In genomic region chr1:42787240-42787639, GRCm38 (mm10) we compare ENCODE assay signal across 28 mouse cellular contexts.
A peak's percentile ranks its signal among the peaks of the same experiment; 100 is the strongest.
DNase-seq lines count a peak whose midpoint lies in the region; ATAC-seq and TF ChIP-seq lines count a peak whose summit lies in the region.
"Had no signal": no experiment of that assay in that cellular context is flagged by ENCODE, and none has a peak within 500 bp of the region (broad histone marks: within the 10 kb centered on the region; RNA-seq: fewer than 3 reads in every experiment).

No protein-coding gene starts in this region.

- H3K9me3 ChIP-seq in hindbrain, embryonic 10.5 days, result no peaks in the 10 kb centered on the region
- no peaks in the 10 kb centered on the region for H3K9me3 ChIP-seq in hindbrain, embryonic 12.5 days (replicated peaks)
- no peaks in the 10 kb centered on the region for H3K9me3 ChIP-seq in lung, embryonic 15.5 days
- H3K9me3 ChIP-seq in lung, postnatal 0 days (ENCODE audit: low read length), result no peaks in the 10 kb centered on the region
- H3K9me3 ChIP-seq: embryonic facial prominence, embryonic 12.5 days; embryonic facial prominence, embryonic 15.5 days; heart, embryonic 15.5 days; hindbrain, embryonic 13.5 days had no signal

- TF ChIP-seq EP300 in lung, postnatal 0 days (IDR thresholded peaks at IDR 0.05), result no peak

- no peaks in the 10 kb centered on the region for H3K36me3 ChIP-seq in hindbrain, embryonic 10.5 days
- H3K36me3 ChIP-seq in hindbrain, embryonic 12.5 days, result no peaks in the 10 kb centered on the region
- no peaks in the 10 kb centered on the region for H3K36me3 ChIP-seq in lung, embryonic 15.5 days
- H3K36me3 ChIP-seq in lung, postnatal 0 days (ENCODE audit: insufficient read depth, low read length), result no peaks in the 10 kb centered on the region
- H3K36me3 ChIP-seq: embryonic facial prominence, embryonic 12.5 days; embryonic facial prominence, embryonic 15.5 days; heart, embryonic 12.5 days; heart, embryonic 15.5 days; hindbrain, embryonic 13.5 days had no signal

- no peak for TF ChIP-seq CTCF in lung, postnatal 0 days (IDR thresholded peaks at IDR 0.05)

- no peak overlapping the region for H3K9ac ChIP-seq in hindbrain, embryonic 12.5 days
- H3K9ac ChIP-seq in lung, embryonic 15.5 days, result no peak overlapping the region
- H3K9ac ChIP-seq in lung, postnatal 0 days (replicated peaks; ENCODE audit: low read depth), result no peak overlapping the region
- H3K9ac ChIP-seq: embryonic facial prominence, embryonic 12.5 days; embryonic facial prominence, embryonic 15.5 days; forebrain, postnatal 0 days; heart, embryonic 12.5 days; heart, embryonic 15.5 days; hindbrain, embryonic 13.5 days had no signal

- DNase-seq in hindbrain, embryonic 10.5 days (ENCODE audit: low spot score), result no peak
- no peak for DNase-seq in lung, postnatal 36 days
- DNase-seq in 3134 (ENCODE audit: extremely low read depth, insufficient read length, low spot score), result peak; percentile 11
- peak; percentile 45 for DNase-seq in lung, postnatal 0 days (ENCODE audit: low spot score)
- DNase-seq in layer of hippocampus, adult 9-10 months (ENCODE audit: low spot score), result no peak
- DNase-seq in kidney, adult 8-10 months, result no peak
- DNase-seq: adrenal gland, adult 8-10 months; adrenal gland, postnatal 25 days; cerebellum, adult 11-12 months; cerebellum, adult 8-10 months; cerebellum, postnatal 14 days; forebrain, postnatal 0 days; gastrocnemius, adult 2 months; gastrocnemius, postnatal 14 days; heart, adult 11 months; heart, postnatal 10 days; heart, postnatal 4 days had no signal

- no peak for ATAC-seq in hindbrain, embryonic 12.5 days (ENCODE audit: low FRiP score)
- ATAC-seq in lung, embryonic 15.5 days (ENCODE audit: borderline replicate concordance, extremely low read depth, low FRiP score, low TSS enrichment), result peak; percentile 65; the same call in 1 of the 2 replicates
- peak; percentile 82 for ATAC-seq in lung, postnatal 0 days
- ATAC-seq: activated CD4-positive, CD25-positive, alpha-beta regulatory T cell, adult 4 months; CD4-positive, CD25-positive, alpha-beta regulatory T cell, adult 4 months; forebrain, embryonic 14.5 days; forebrain, postnatal 0 days; hindbrain, embryonic 16.5 days had no signal

- 73% methylated on average over 7 of the region's 7 CpGs for WGBS in hindbrain, embryonic 10.5 days
- WGBS in hindbrain, embryonic 12.5 days, result 74% methylated on average over 7 of the region's 7 CpGs
- 34% methylated on average over 7 of the region's 7 CpGs for WGBS in lung, embryonic 15.5 days
- WGBS in lung, postnatal 0 days, result 34% methylated on average over 7 of the region's 7 CpGs

- H3K4me1 ChIP-seq in hindbrain, embryonic 10.5 days (replicated peaks), result peaks cover 13% of the 10 kb centered on the region
- peaks cover 7% of the 10 kb centered on the region for H3K4me1 ChIP-seq in hindbrain, embryonic 12.5 days
- no peaks in the 10 kb centered on the region for H3K4me1 ChIP-seq in lung, embryonic 15.5 days
- H3K4me1 ChIP-seq in lung, postnatal 0 days (ENCODE audit: insufficient read depth, low read depth, low read length), result no peaks in the 10 kb centered on the region
- H3K4me1 ChIP-seq: embryonic facial prominence, embryonic 12.5 days; embryonic facial prominence, embryonic 15.5 days; heart, embryonic 12.5 days; heart, embryonic 15.5 days had no signal

- no peaks in the 10 kb centered on the region for H3K27me3 ChIP-seq in hindbrain, embryonic 10.5 days (ENCODE audit: insufficient read depth, poor library complexity, severe bottlenecking)
- no peaks in the 10 kb centered on the region for H3K27me3 ChIP-seq in hindbrain, embryonic 12.5 days
- no peaks in the 10 kb centered on the region for H3K27me3 ChIP-seq in lung, embryonic 15.5 days
- H3K27me3 ChIP-seq in lung, postnatal 0 days (replicated peaks; ENCODE audit: insufficient read depth, low read length), result no peaks in the 10 kb centered on the region
- H3K27me3 ChIP-seq: embryonic facial prominence, embryonic 12.5 days; embryonic facial prominence, embryonic 15.5 days; heart, embryonic 12.5 days; heart, embryonic 15.5 days; hindbrain, embryonic 13.5 days had no signal

- no peak overlapping the region for H3K4me2 ChIP-seq in hindbrain, embryonic 12.5 days (replicated peaks)
- no peak overlapping the region for H3K4me2 ChIP-seq in lung, embryonic 15.5 days
- no peak overlapping the region for H3K4me2 ChIP-seq in lung, postnatal 0 days (replicated peaks; ENCODE audit: low read depth, low read length)
- H3K4me2 ChIP-seq: embryonic facial prominence, embryonic 12.5 days; embryonic facial prominence, embryonic 15.5 days; heart, embryonic 12.5 days; heart, embryonic 15.5 days; hindbrain, embryonic 13.5 days had no signal

- H3K27ac ChIP-seq in hindbrain, embryonic 10.5 days, result 0 out of 2 replicates have a peak overlapping the region, but pooled peaks have one; percentile 12
- no peak overlapping the region for H3K27ac ChIP-seq in hindbrain, embryonic 12.5 days
- no peak overlapping the region for H3K27ac ChIP-seq in lung, embryonic 15.5 days
- H3K27ac ChIP-seq in lung, postnatal 0 days (ENCODE audit: low read length), result no peak overlapping the region
- H3K27ac ChIP-seq: embryonic facial prominence, embryonic 12.5 days; embryonic facial prominence, embryonic 15.5 days; gastrocnemius, adult 2 months; heart, embryonic 15.5 days; hindbrain, embryonic 13.5 days had no signal

- no peak overlapping the region for H3K4me3 ChIP-seq in hindbrain, embryonic 10.5 days
- H3K4me3 ChIP-seq in hindbrain, embryonic 12.5 days, result no peak overlapping the region
- H3K4me3 ChIP-seq in lung, embryonic 15.5 days, result no peak overlapping the region
- no peak overlapping the region for H3K4me3 ChIP-seq in lung, postnatal 0 days (ENCODE audit: low read depth, low read length)
- H3K4me3 ChIP-seq: embryonic facial prominence, embryonic 12.5 days; embryonic facial prominence, embryonic 15.5 days; gastrocnemius, adult 2 months; heart, embryonic 12.5 days; heart, embryonic 15.5 days; hindbrain, embryonic 13.5 days had no signal

Comparison
In these comparisons a context has a peak if more than half of its experiments do, and no peak if none do; other contexts are left out.
1. DNase-seq: peak in 3134 (single experiment) and lung, postnatal 0 days (single experiment); none in hindbrain, embryonic 10.5 days (single experiment), lung, postnatal 36 days (single experiment), layer of hippocampus, adult 9-10 months (single experiment) and kidney, adult 8-10 months (0 of 2).